Mouse (Mus musculus) left cerebral cortex, adult 9 months (tissue): ENCODE results near the gene Bod1l.
A peak's percentile ranks its signal among the peaks of the same experiment; 100 is the strongest.

Experiments
- DNase-seq, 2 experiments: peaks; one replicate each; pipeline ENCODE4 v3.0.0; 2022; ENCODE audit warnings: low spot score in 2 of 2

Bod1l gene

DNA sequence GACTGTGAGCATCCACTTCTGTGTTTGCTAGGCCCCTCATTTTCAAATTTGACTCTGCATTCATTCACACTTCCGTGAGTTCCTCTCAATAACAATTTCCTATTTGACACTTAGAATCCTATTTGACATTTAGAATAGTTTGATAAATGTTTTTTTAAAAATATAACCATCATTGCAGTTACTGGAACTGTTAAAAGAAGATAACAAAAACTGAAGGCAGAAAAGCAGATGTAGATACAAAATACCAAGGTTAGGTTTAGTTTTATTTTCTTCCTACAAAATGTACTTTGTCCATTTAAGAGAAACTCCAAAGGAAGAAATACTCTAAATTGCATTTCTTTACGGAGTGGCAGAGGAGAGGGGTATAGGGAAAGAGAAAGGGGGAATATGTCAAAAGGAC lies 42.5 kb downstream of the Bod1l start:
- DNase-seq: no peak

DNA sequence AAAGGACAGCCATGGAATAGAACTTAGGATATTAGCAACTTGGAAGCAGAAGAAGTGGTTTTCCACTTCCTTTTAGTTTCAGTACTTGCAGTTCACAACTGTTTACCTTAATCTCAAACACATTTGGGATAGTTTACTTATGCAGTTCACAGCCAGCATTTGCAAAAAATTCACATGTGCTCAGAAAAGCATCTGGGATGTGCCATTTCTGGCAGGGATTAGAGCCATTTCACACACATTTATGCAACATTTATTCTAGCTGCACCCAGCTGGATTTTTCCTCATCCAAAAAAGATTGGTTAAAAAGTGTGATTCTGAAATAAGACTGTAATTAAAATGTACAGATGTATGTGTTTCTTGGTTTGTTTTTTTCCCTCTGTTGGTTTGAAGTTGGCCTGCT lies 49.7 kb downstream of the Bod1l start:
- peak in 1 of 2 experiments; percentile 15 for DNase-seq

DNA sequence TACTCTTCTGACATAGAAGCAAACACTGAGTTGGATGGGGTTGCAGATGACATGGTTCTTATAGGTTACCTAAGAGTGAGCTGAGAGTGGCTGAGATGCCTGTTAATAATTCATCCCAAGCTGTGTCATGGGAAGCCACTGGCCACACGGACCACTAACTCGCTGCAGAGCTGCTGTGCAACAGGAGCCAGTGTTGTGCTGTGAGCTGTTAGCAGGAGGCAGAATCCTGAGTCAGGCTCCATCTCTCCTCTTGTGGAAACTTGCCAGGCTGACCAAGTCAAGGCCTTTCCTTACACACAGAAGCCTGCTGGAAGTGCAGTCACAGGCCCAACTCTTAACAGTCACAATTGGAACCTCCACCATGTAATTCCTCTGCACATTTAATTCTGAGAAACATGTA lies 53.6 kb downstream of the Bod1l start:
- DNase-seq: no peak

DNA sequence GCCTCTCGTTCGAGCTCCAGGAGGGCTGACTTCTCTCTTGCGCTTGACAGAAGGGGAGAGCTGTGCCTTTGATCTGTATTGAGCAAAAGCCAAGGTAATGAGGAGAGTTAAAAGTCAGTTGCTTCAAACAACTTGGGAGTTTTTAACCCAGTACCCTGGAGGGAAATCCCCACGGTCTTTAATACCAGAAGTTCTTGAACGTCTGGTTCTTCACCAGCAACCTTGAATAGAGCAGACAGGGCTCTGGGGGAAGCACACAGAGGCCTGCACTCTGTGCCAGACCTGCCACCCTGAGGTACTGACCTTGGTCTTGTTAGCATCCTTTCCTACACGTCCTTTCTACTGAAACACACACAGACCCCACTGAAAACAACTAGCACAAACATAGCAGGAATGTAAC lies 55.2 kb downstream of the Bod1l start:
- no peak for DNase-seq

DNA sequence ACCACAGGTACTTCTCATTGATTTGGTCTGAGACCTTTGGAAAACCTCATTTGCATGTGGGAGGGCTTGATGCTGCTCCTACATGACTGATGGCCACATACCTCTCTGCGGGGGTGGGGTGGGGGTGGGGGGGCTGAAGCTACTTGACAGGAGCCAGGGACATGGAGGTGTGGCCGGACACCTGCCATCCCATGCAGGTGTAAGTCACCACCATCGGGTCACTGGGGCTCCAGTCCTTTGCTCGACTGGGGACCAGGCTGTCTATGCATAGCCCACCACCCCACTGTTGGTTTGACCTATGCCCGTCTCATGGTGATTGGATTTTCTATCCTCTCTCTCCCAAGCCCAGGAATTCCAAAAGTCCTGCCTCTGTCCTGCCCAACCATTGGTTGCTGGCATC lies 62.2 kb downstream of the Bod1l start:
- DNase-seq: no peak

DNA sequence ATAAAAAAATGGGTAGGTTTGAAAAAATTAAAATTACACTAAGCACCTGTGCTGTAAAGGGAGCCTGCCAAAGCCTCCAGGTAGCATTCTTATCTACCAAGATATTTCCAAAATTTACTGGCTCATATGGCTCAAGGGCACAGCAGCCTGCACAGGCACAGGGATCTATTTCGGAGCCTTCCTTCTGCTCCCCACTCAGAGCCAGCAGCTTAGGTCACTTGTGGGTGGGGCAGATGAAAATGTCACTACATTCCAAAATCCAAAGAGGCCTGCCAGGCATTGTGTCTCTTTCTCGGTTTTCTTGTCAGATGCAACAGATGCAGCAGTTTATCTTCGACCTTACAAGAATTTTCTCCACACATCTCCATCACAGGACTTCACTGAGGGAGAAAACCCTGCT lies 64.1 kb downstream of the Bod1l start:
- DNase-seq: no peak

DNA sequence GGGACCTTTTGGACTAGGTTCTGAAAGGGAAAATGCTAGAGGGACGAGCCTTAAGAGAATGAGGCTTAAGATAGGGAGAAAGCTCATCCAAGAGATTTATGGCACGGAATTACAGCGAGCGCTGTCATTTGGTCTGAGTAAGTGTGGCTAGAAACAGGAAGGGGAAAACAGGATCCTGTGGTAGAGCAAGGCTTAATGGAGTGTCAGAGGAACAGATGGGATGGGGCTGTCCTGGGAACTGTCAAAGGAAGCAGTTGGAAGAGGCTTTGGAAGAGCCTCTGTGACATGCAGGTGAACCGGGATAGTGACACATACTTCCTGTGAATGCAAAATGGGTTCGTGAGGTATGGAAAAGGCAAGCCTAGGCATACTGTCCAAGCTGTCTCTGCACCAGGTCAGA lies 68.4 kb downstream of the Bod1l start:
- DNase-seq: no peak

DNA sequence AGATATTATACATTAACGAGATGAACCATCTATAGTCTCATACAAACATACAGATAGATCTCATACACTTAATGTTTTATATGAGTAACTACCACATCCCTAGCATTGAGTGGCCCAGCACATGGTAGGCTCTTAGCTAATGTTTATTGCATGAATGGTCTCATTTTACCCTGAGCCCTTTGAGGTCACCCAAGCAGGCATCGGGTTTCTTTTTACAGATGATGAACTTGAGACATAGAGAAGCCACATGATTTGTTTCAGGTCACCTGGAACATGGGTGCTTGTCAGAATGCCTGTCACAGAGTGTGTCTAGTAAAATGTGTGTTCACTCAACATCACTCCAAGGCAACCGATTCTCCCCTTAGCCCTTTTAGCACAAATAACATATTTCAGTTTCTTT lies 68.8 kb downstream of the Bod1l start:
- DNase-seq: no peak

DNA sequence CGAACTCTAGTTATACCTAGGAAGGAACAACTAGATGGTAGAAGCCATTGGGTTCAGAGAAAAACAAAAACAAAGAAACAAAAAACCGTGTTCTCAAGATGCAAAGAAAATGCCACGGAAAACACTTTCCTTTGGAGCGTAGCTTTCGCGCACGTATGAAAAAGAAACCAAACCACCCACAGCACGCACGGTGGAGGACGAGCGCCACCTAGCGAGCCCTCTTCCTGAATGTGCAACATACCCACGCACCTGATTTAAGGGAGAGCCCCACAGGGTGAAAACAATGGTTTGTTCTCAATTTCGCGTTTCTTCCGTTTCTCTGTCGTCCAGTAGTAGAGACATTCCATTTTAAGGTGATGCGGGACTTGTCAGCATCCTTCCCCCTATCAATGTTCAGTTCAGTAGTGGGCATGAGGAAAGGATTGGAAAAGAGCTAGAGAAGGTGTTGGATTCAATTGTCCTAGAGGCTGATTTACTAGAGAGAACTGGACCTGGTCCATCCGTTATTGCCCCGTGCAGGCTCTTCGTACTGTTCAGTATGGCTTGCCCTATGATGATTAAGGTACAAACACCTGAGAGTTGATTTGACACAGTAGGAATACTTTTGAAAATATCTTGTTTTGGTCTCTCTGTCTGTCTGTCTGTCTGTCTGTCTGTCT lies 75.6 kb downstream of the Bod1l start:
- DNase-seq: peak; percentile 26 to 86

DNA sequence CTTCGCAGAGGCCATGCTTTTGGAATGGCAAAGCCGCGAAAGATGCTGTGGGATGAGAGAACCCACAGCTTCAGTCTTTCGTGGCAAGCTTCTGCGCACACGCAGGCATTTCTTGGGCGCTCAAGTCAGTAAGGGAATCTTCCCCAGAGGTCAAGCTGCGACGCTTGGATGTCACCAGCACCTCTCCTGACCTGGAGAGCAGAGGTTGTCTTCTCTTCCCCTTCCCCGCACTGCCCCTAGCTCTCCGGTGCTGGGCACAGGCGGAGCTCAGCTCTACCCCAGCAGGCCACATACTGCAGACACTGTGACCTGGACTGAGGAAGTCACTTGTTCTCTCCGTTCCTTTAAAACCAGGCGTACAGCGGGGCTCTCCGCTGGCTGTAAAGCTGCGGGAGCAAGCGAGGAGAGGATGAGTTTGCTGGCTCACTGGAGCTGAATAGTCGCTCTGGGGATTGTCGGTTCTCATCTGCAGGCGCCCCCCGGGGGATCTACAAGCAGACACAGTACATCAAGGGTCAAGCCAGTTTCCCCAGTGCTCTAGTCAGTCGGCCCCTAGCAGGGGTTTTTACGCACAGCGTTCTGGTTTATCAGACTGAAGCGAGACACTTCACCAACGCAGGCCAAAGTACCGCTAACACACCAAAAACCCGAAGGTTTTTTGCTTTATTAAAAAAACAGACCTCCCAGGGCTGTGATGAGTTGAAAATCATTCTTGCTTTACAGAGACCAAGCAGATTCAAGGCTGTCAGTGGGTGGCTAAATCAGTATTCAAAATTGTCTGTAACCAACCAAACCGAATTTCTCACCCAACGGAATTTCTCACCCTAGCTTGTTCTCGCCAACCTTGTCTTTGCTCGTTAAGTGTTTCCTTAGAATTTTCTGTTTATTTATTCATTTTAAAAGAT lies 76.6 kb downstream of the Bod1l start:
- no peak for DNase-seq

DNA sequence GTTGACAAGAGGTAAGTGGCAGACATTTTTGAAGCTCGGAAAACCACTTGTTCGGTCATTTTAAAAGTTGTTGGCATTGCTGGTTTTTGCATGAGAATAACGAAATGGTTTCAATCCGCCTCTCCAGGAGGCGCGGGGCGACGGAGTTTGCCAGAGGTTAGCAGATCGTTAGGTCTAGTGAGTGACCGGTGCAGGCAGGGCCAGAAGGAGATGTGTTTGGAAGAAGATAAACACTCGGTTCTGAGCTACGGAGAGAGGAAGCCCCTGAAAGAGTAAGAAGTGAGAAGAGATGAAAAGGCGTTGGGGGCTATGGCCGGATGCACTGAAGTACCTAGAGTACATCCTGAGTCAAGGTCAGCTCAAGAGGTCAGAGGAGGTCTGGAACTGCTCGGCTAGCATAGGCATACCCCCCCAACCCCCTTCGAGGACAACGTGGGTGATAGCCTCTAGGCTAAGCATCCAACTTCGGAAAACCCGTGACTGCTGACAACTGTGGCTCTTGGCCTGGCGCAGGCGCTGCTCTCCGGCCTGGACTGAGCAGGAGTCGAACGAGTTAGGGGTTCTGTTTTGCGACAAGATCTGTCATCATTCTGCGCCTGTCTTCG lies 77.6 kb downstream of the Bod1l start:
- DNase-seq: no peak

DNA sequence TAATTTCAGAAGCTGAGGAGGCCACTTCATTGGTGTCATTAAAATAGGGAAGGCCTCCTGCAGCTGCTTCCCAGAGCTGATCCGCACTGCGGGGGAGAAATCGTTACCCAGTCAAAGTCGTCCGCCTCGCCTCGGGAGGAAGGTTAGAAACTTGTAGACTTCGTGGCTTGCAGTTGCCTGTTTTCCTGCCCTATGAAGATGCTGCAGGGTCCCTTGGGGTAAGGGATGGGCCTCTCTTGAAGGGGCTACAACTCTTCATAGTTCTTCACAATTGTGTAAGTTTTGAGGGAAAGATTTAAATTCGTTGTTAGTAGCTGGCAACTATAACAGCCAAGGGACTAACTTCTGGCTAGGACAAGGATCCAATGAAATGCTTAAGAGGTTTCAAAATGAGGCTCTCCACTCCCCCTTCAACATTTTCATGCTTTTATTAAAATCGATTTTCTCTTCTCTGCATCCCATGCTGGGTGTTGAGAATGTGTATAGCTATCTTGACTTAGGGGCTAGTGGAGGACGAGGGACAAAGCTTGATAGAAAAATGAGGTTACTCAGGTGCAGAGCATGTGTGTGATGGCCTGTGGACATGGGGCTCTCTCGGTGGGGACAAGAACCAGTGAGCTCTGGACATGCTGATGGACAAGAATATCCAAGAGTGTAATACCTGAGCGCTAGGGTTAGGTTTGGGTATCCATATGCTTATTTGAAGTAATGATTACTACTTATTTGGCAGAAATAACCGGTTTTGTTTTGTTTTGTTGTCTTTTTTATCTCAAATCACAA lies 78.3 kb downstream of the Bod1l start:
- DNase-seq: no peak

DNA sequence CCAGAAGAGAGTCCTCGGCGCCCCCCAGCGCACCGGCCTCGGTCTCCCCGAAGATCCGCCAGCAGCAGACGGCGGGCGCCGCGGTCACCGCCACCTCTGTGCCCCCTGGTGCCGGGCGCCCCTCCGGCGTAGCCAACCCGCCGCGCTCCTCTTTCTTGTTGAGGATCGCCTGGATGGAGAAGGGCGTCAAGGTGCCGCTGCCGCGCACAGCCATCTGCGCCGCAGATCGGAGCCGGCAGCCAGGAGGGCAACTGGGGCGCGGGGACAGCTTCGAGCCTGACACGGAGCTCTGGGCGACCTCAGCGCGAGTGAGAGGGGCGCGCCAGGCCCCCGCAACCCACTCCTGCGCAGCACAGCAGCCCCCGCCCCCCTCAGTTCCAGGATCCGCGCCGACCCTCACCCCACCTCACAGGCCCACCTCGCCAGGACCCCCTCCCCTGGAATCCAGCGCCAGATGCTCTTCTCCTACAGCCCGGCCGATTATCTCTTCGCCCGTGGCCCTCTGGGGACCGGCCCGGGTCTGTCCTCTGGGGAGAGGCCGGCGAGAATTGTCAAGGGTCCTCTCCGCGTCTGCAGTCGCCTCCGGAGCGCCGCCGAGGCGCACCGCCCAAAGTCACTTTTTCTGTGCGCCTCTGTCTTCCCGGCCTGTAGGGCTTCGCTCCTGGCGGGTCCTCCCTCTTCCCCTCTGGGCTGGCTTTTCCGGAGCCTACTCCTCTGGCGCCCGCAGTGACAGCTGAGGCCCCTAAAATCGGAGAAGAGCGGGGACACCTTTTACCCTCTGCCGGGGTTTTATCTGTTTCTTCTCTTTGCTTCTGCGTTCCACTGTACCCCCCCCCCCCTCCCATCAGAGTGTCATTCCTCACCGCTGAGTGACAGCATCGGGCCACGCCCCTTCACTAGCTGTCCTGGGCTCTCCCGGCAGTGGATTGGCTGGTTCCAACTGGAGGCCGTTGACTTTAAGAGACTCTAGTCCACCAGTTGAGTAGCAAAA lies 80.1 kb downstream of the Bod1l start, which contains the start of gene Nkx3-2:
Gene Nkx3-2 (minus strand): TSS at position 771 of the 991 bp plus-strand sequence.
- DNase-seq: no peak

DNA sequence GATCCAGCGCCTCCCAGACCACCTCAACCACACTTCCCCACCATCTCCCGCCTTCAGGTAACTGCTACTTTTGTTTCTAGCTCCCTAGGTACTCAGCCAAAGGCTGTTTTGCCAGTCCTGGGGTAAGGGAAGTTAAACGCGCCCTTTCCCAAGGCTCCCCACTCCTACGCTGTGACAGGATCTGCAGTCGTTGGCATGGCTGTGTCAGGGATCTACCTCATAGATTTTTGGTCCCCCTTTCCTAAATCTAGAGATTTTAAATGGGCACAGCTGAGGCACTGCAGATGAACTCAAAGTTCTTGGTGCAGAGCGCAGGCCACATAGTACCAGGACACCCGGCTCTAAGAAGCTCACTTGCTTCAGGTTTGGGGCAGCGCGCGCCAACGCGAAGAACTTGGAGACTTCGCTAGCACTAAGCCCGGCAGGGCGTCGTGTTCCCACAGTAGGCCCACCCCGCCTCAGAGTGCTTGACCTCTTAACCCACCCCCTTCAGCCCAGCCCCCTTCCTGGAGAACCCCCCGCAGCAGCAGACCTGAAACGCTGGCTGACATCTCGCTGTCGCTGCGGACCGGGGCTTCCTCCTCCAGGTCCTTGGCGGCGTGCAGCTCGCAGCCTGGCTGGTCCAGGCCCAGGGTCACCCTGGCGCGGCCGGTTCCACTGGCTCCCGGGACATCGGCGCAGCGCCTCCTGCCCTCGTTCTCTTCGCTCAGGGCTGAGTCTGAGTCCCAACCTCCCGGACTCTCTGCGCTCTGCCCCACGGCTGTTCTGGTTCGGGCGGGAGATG lies 81.0 kb downstream of the Bod1l start:
- no peak for DNase-seq

DNA sequence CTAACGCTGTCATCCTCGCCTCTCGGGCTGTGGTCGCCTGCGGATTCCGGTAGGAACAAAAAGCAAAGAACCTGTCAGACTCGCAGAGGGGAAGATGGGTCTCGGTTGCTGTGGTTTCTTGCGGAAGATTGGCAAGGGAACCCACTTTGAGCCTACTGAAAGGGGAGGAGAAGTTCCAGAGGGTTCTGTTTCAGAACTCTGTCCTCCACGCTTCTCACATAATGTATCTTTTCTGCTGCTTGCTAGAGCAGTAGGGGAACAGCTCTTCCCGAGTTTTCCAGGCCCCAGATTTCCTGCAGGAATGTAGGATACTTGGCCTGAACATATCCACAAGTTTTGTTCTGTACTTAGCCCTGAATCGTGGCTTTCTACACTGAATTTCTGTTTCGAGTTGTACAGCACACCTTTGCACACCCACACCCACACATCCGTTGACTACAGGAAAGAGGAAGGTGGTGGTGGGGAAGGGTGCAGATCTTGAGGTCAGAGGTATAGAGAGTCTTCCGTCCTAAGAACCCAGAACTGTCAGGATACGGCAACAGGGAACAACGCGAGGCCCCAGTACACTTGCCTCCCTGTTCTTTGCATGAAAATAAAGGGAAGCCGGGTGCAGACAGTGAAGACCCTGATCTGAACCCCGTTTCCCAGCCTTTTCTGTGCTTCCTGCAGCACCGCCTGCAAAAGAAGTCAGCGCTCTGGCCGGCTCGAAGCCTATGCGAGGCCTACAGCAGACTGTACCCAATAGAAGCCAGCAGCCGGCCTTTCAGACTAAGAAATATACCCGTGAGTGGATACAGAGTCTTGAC lies 81.8 kb downstream of the Bod1l start:
- DNase-seq: no peak

DNA sequence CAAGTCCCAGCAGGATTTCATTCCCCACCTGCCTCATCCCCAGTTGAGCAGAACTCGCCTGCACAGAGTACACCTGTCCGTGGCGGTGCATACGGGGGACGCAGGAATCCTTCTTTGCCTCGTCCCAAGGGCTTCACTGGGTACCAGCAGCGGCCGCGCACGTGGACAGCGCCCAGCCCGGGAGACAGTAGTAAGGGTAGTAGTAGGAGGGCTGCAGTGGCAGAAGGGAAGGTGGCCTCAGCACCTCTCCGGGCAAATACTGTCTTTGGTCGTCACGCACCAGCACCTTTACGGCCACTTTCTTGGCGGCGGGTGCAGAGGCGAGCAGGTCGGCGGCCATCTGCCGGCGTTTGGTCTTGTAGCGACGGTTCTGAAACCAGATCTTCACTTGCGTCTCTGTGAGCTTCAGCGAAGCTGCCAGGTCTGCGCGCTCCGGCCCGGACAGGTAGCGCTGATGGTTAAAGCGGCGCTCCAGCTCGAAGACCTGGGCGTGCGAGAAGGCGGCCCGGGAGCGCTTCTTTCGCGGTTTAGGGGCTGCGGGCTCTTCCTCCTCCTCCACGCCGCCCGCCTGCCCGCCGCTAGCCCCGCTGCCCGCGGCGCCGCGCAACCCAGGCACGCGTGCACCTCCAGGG lies 82.5 kb downstream of the Bod1l start:
- DNase-seq: no peak

DNA sequence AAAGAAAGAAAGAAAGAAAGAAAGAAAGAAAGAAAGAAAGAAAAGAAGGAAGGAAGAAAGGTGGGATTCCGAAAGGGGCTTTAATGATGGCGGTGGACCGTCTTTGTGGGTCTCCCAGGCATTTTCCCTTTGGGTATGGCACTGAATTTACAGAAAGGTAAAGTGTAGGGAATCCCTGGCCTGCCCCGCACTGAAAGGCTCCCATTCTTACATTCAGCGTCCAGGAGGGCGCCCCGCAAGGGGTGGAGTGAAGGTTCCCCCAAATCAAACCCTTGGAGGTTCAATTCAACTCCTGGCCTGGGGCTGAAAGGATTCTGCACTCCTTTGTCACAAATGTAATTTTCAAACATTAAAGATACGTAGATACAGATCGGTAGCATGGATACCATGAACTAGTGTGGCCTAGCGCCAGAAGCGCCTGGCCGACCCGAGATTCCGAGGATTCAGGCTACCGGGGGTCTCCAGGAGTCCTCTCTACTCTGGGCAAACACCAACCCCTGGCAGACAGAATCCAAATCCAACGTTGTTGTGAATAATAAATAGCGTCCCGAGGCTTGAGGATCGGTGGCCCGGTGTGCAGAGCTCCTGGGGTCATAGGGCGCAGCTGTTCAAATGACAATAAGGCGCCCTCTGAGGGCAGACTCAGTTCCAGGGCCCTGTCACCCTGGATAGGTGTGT lies 83.1 kb downstream of the Bod1l start:
- DNase-seq: no peak

DNA sequence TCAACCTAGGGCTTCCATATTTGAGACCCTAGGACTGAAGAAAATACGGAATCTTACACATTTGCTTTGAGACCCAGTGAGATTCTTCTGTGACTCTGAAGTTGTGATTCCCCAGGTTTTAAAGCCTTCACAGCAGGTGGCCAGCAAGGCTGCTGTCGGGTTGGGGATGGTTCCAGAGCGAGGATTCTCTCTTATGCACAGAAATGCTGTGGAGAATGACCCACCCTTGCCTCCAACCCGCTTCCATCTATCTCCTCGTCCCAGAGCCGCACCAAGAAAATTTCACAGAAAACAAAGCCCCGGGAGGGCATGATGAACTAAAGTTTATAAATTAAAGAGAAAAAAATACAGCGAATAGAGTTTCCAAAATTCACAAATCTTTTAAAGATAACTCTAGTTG lies 84.0 kb downstream of the Bod1l start:
- DNase-seq: no peak
